Mouse (Mus musculus): ENCODE measurements at regions not wholly inside any gene's neighbourhood (a gene's known extent, or its start where the extent isn't known, plus 50 kb on each side); places are given as distances from the start of the nearest gene placed in this dataset.
A peak's percentile ranks its signal among the peaks of the same experiment; 100 is the strongest.
"Not testable (repeated sequence)": the region's sequence is repeated elsewhere in the genome, so short reads cannot be mapped to it uniquely, and the experiment has no call there.

- H3K27me3 ChIP-seq (ENCODE audit: control insufficient read depth, insufficient read depth, low read length), result no peaks in the 10 kb centered on the region
- H3K4me1 ChIP-seq (ENCODE audit: control insufficient read depth, insufficient read depth, low read length), result no peaks in the 10 kb centered on the region
- no peak for ATAC-seq (replicated peaks; ENCODE audit: insufficient number of reproducible peaks, low FRiP score, low TSS enrichment)
- H3K9ac ChIP-seq (ENCODE audit: low read depth, low read length), result no peak overlapping the region
- no peak overlapping the region for H3K4me2 ChIP-seq
- H3K9me3 ChIP-seq (replicated peaks; ENCODE audit: control insufficient read depth, low read length), result no peaks in the 10 kb centered on the region
- WGBS (ENCODE audit: insufficient replicate concordance), result 63% methylated on average over 5 of the region's 5 CpGs
- H3K27ac ChIP-seq (ENCODE audit: low read depth, low read length), result no peak overlapping the region
- no peak overlapping the region for H3K4me3 ChIP-seq (ENCODE audit: low read depth, low read length)
- no peaks in the 10 kb centered on the region for H3K36me3 ChIP-seq (ENCODE audit: control insufficient read depth, insufficient read depth, low read length)
These were observed 95.0 kb upstream of the Tnfrsf8 start for GRCm38 (mm10) chr4:145409796-145410475.

GRCm38 (mm10) chr4:145406050-145406449 lies 91.1 kb upstream of the Tnfrsf8 start:
- 0 out of 2 replicates have a peak, but pooled peaks have one; percentile 11 for ATAC-seq (replicated peaks; ENCODE audit: insufficient number of reproducible peaks, low FRiP score, low TSS enrichment)
- WGBS (ENCODE audit: insufficient replicate concordance), result 35% methylated on average over 1 of the region's 1 CpGs

GRCm38 (mm10) chr4:145404230-145404629 lies 89.3 kb upstream of the Tnfrsf8 start:
- not testable (repeated sequence) for H3K36me3 ChIP-seq (ENCODE audit: control insufficient read depth, insufficient read depth, low read length); H3K4me1 ChIP-seq (ENCODE audit: control insufficient read depth, insufficient read depth, low read length); ATAC-seq (replicated peaks; ENCODE audit: insufficient number of reproducible peaks, low FRiP score, low TSS enrichment); H3K9ac ChIP-seq (ENCODE audit: low read depth, low read length); H3K27me3 ChIP-seq (ENCODE audit: control insufficient read depth, insufficient read depth, low read length); H3K27ac ChIP-seq (ENCODE audit: low read depth, low read length); H3K9me3 ChIP-seq (replicated peaks; ENCODE audit: control insufficient read depth, low read length); H3K4me3 ChIP-seq (ENCODE audit: low read depth, low read length); H3K4me2 ChIP-seq
- 69% methylated on average over 6 of the region's 6 CpGs for WGBS (ENCODE audit: insufficient replicate concordance)

More at GRCm38 (mm10) chr4:145406050-145406449, 91.1 kb upstream of the Tnfrsf8 start:
- not testable (repeated sequence) for H3K27me3 ChIP-seq (ENCODE audit: control insufficient read depth, insufficient read depth, low read length); H3K4me3 ChIP-seq (ENCODE audit: low read depth, low read length); H3K27ac ChIP-seq (ENCODE audit: low read depth, low read length); H3K9me3 ChIP-seq (replicated peaks; ENCODE audit: control insufficient read depth, low read length); H3K9ac ChIP-seq (ENCODE audit: low read depth, low read length); H3K4me2 ChIP-seq; H3K36me3 ChIP-seq (ENCODE audit: control insufficient read depth, insufficient read depth, low read length); H3K4me1 ChIP-seq (ENCODE audit: control insufficient read depth, insufficient read depth, low read length)

- not testable (repeated sequence) for H3K27me3 ChIP-seq (ENCODE audit: control insufficient read depth, insufficient read depth, low read length); H3K4me3 ChIP-seq (ENCODE audit: low read depth, low read length); H3K4me1 ChIP-seq (ENCODE audit: control insufficient read depth, insufficient read depth, low read length); H3K9ac ChIP-seq (ENCODE audit: low read depth, low read length); H3K4me2 ChIP-seq; H3K36me3 ChIP-seq (ENCODE audit: control insufficient read depth, insufficient read depth, low read length); ATAC-seq (replicated peaks; ENCODE audit: insufficient number of reproducible peaks, low FRiP score, low TSS enrichment); H3K27ac ChIP-seq (ENCODE audit: low read depth, low read length); H3K9me3 ChIP-seq (replicated peaks; ENCODE audit: control insufficient read depth, low read length)
- 62% methylated on average over 2 of the region's 4 CpGs for WGBS (ENCODE audit: insufficient replicate concordance)
These were observed 63.9 kb upstream of the Tnfrsf8 start for GRCm38 (mm10) chr4:145378876-145379275.

- not testable (repeated sequence) for H3K4me3 ChIP-seq (ENCODE audit: low read depth, low read length); H3K27ac ChIP-seq (ENCODE audit: low read depth, low read length); H3K36me3 ChIP-seq (ENCODE audit: control insufficient read depth, insufficient read depth, low read length); H3K9me3 ChIP-seq (replicated peaks; ENCODE audit: control insufficient read depth, low read length); H3K9ac ChIP-seq (ENCODE audit: low read depth, low read length); H3K4me1 ChIP-seq (ENCODE audit: control insufficient read depth, insufficient read depth, low read length); H3K27me3 ChIP-seq (ENCODE audit: control insufficient read depth, insufficient read depth, low read length); H3K4me2 ChIP-seq; ATAC-seq (replicated peaks; ENCODE audit: insufficient number of reproducible peaks, low FRiP score, low TSS enrichment)
- 80% methylated on average over 13 of the region's 14 CpGs for WGBS (ENCODE audit: insufficient replicate concordance)
These were observed 62.5 kb upstream of the Tnfrsf8 start for GRCm38 (mm10) chr4:145377306-145378067.

- Histone ChIP-seq H3K4me3 (ENCODE audit: low read depth, low read length) (no peak overlapping the region), H3K4me1 (ENCODE audit: control insufficient read depth, insufficient read depth, low read length) (no peaks in the 10 kb centered on the region), H3K36me3 (ENCODE audit: control insufficient read depth, insufficient read depth, low read length) (no peaks in the 10 kb centered on the region), H3K9ac (ENCODE audit: low read depth, low read length) (no peak overlapping the region), H3K27ac (ENCODE audit: low read depth, low read length) (no peak overlapping the region), H3K9me3 (replicated peaks; ENCODE audit: control insufficient read depth, low read length) (no peaks in the 10 kb centered on the region), H3K27me3 (ENCODE audit: control insufficient read depth, insufficient read depth, low read length) (no peaks in the 10 kb centered on the region), H3K4me2 (no peak overlapping the region)
- no peak for ATAC-seq (replicated peaks; ENCODE audit: insufficient number of reproducible peaks, low FRiP score, low TSS enrichment)
- WGBS (ENCODE audit: insufficient replicate concordance), result 62% methylated on average over 1 of the region's 1 CpGs
These were observed 54.8 kb upstream of the Tnfrsf8 start for GRCm38 (mm10) chr4:145369753-145370152.

- no peaks in the 10 kb centered on the region for H3K4me1 ChIP-seq (ENCODE audit: control insufficient read depth, insufficient read depth, low read length)
- H3K36me3 ChIP-seq (ENCODE audit: control insufficient read depth, insufficient read depth, low read length), result no peaks in the 10 kb centered on the region
- H3K9ac ChIP-seq (ENCODE audit: low read depth, low read length), result no peak overlapping the region
- no peaks in the 10 kb centered on the region for H3K9me3 ChIP-seq (replicated peaks; ENCODE audit: control insufficient read depth, low read length)
- ATAC-seq (replicated peaks; ENCODE audit: insufficient number of reproducible peaks, low FRiP score, low TSS enrichment), result no peak
- no peaks in the 10 kb centered on the region for H3K27me3 ChIP-seq (ENCODE audit: control insufficient read depth, insufficient read depth, low read length)
- H3K4me2 ChIP-seq, result no peak overlapping the region
- H3K27ac ChIP-seq (ENCODE audit: low read depth, low read length), result no peak overlapping the region
- H3K4me3 ChIP-seq (ENCODE audit: low read depth, low read length), result no peak overlapping the region
These were observed 52.4 kb upstream of the Tnfrsf8 start for GRCm38 (mm10) chr4:145367274-145367822.

- H3K4me1 ChIP-seq (ENCODE audit: control insufficient read depth, insufficient read depth, low read length), result no peaks in the 10 kb centered on the region
- H3K27me3 ChIP-seq (ENCODE audit: control insufficient read depth, insufficient read depth, low read length), result no peaks in the 10 kb centered on the region
- H3K4me2 ChIP-seq, result no peak overlapping the region
- WGBS (ENCODE audit: insufficient replicate concordance), result 33% methylated on average over 5 of the region's 5 CpGs
- no peak overlapping the region for H3K9ac ChIP-seq (ENCODE audit: low read depth, low read length)
- no peak for ATAC-seq (replicated peaks; ENCODE audit: insufficient number of reproducible peaks, low FRiP score, low TSS enrichment)
- H3K4me3 ChIP-seq (ENCODE audit: low read depth, low read length), result no peak overlapping the region
- H3K36me3 ChIP-seq (ENCODE audit: control insufficient read depth, insufficient read depth, low read length), result no peaks in the 10 kb centered on the region
- H3K27ac ChIP-seq (ENCODE audit: low read depth, low read length), result no peak overlapping the region
- H3K9me3 ChIP-seq (replicated peaks; ENCODE audit: control insufficient read depth, low read length), result no peaks in the 10 kb centered on the region
These were observed 51.3 kb upstream of the Tnfrsf8 start for GRCm38 (mm10) chr4:145366301-145366700.
